Mouse (Mus musculus) heart, embryonic 16.5 days (tissue): Measurements from ENCODE around the gene Tle3. TPM values are rescaled to one million over a fixed set of nuclear protein-coding genes. Genes with fewer than 3 reads are reported as not detected.

ENCODE experiments used
- ATAC-seq: fragments of 200-750 bp; cut with Nextera tagmentation; replicated peaks from 2 replicates; pipeline ENCODE4 v1.8.0; 2017; ENCODE audit warnings: moderate number of reproducible peaks; ENCODE audit not compliant: insufficient read depth, low FRiP score; ENCODE audit errors: extremely low read depth
- H3K27ac ChIP-seq: fragments of 300-500 bp; sonication (generic); 2 replicates; pipeline ENCODE4 v1.5.1; 2014; ENCODE audit warnings: mild to moderate bottlenecking, low read length, control low read depth, moderate library complexity
- H3K27me3 ChIP-seq: fragments of 300-500 bp; sonication (generic); 2 replicates; pipeline ENCODE4 v1.6.1; 2014; ENCODE audit warnings: low read length, mixed read lengths; ENCODE audit not compliant: control insufficient read depth, insufficient read depth
- H3K36me3 ChIP-seq: fragments of 300-500 bp; sonication (generic); 2 replicates; pipeline ENCODE4 v1.6.1; 2014; ENCODE audit not compliant: control insufficient read depth, insufficient read depth
- H3K4me1 ChIP-seq: fragments of 300-500 bp; sonication (generic); 2 replicates; pipeline ENCODE4 v1.6.1; 2014; ENCODE audit warnings: low read length, mixed read lengths; ENCODE audit not compliant: control insufficient read depth, insufficient read depth
- H3K4me2 ChIP-seq: fragments of 300-500 bp; sonication (generic); 2 replicates; pipeline ENCODE4 v1.6.1; 2014; ENCODE audit warnings: low read depth, mild to moderate bottlenecking, control low read depth, low read length
- H3K4me3 ChIP-seq: fragments of 300-500 bp; sonication (generic); 2 replicates; pipeline ENCODE4 v1.5.1; 2014; ENCODE audit warnings: mild to moderate bottlenecking, control low read depth, low read length
- H3K9ac ChIP-seq: fragments of 300-500 bp; sonication (generic); 2 replicates; pipeline ENCODE4 v1.6.1; 2014; ENCODE audit warnings: low read length, control low read depth
- H3K9me3 ChIP-seq: fragments of 300-500 bp; sonication (generic); replicated peaks from 2 replicates; pipeline ENCODE4 v1.6.1; 2016; ENCODE audit warnings: low read length; ENCODE audit not compliant: control insufficient read depth
- WGBS: fragments of 180-500 bp; shearing (Covaris S2); extraction: QIAGEN DNeasy Blood & Tissue Kit; methylation state at CpG from one replicate; pipeline ENCODE4 v1.1.7; 2014; 5-methylcytosine and 5-hydroxymethylcytosine counted together
- polyA plus RNA-seq: library from polyadenylated mRNA; unstranded; fragments of >200 nt; fragmentation: Nextera tagmentation; extraction: Ambion mirVana; gene quantifications from 2 replicates; pipeline ENCODE4 v1.2.1, GENCODE M21; 2015

Gene Tle3
- polyA plus RNA-seq, 1 experiment from 2014 or later: 10.8 TPM

DNA sequence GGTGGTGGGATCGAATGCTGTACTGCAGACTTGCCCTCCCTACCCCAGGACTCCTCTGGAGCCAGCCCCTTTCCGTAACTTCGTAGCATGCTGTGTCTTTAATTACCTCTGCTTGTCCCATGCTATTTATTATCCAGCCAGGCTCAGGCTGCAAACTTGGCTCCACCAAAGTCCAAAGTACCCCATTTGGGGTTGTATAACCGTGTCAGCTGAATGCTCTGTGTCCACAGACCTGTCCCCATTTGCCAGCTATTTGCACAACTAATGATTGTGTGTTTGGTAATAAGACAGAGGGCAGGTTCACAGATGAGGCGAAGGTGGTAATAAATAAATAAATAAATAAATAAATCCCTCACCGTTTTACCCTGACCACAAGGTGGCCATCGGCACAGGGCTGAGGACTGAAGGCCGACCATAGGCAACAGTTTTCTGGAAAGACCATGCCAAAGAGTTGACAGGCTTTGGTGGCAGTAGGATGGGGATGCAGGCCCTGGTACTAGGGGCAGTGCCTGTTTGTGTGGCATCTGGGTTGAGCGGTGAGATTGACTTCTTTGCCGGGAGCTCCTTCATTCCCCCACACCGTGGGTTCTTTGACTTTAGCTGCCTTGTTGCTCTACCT lies 7.0 kb downstream of the Tle3 start:
- no peak overlapping the region for H3K9ac ChIP-seq
- H3K4me2 ChIP-seq: no peak overlapping the region
- WGBS: 75% methylated on average over 11 of the region's 11 CpGs
- H3K27ac ChIP-seq: no peak overlapping the region
- ATAC-seq: no peak
- peaks cover 71% of the 10 kb centered on the region for H3K27me3 ChIP-seq
- H3K9me3 ChIP-seq: no peaks in the 10 kb centered on the region
- H3K4me3 ChIP-seq: no peak overlapping the region
- H3K4me1 ChIP-seq: peaks cover 66% of the 10 kb centered on the region
- 0 out of 2 replicates have a peak, but pooled peaks cover 3% of the 10 kb centered on the region for H3K36me3 ChIP-seq

DNA sequence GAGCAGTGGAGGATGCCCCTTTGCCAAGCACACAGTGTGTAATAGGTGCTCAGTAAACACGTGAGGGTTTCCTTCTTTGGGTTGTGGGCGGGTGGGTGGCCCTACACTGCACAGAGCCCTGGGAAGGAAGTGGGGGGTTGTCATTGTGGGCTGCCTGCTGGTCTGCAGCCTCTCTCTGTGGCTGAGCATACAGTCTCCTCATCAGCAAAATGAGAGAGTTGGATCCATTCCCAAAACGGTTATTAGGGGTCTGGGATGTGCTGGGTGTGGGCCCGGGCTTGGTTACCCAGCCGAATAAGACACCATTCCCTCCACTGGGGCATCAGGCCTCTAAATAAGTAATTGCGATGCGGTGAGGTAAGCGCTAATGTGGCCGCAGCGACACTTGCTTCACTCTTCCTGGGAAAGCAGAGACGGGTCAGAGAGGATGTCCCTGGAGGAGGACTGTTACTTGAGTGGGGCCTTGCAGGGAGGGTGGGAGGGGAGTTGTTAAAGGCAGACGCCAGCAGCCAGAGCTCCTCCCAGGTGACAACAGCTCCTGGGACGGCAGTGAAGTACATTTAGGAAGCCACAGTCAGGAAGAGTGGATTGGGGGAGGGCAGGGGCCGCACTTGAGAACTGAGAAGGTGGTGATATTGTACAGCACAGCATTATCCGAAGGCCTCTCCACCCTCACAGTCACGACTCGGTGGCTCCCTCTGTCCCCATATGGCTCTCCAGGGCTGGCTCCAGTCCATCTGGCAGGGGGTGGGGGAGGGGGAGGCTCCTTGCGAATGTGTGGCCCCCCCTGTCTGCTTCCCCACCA lies 8.3 kb downstream of the Tle3 start:
- peaks cover 68% of the 10 kb centered on the region for H3K4me1 ChIP-seq
- no peak overlapping the region; the same call in 1 of the 2 replicates for H3K4me3 ChIP-seq
- peak overlapping the region; percentile 39; the same call in 1 of the 2 replicates for H3K27ac ChIP-seq
- 0 out of 2 replicates have a peak, but pooled peaks cover 3% of the 10 kb centered on the region for H3K36me3 ChIP-seq
- H3K9ac ChIP-seq: no peak overlapping the region
- peak overlapping the region; percentile 42 for H3K4me2 ChIP-seq
- 9% methylated on average over 15 of the region's 18 CpGs for whole genome bisulfite sequencing
- peak; percentile 78 for ATAC-seq
- H3K9me3 ChIP-seq: no peaks in the 10 kb centered on the region
- H3K27me3 ChIP-seq: peaks cover 78% of the 10 kb centered on the region

DNA sequence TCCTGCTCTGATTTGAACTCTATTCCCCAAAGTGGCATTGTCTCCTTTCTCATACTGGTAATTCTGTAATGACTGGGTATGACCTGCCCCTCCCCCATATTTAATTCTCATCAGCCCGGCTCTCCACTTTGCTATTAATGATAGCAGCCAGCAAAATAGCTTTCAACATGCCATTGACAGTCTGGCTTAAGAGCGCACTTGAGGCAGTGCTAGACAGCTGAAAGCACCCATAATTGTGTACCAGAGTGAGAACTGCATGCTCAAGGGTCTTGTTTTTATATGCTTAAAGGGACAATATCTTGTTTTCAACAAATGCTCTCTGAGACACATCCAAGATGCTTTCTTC lies 8.9 kb downstream of the Tle3 start:
- peak overlapping the region; percentile 42; the same call in 1 of the 2 replicates for H3K4me2 ChIP-seq
- WGBS: 23% methylated on average over 2 of the region's 2 CpGs
- no peaks in the 10 kb centered on the region for H3K9me3 ChIP-seq
- H3K9ac ChIP-seq: no peak overlapping the region
- peak; percentile 65 for ATAC-seq
- no peak overlapping the region for H3K4me3 ChIP-seq
- H3K36me3 ChIP-seq: 0 out of 2 replicates have a peak, but pooled peaks cover 3% of the 10 kb centered on the region
- H3K27ac ChIP-seq: peak overlapping the region; percentile 16; the same call in 1 of the 2 replicates
- peaks cover 63% of the 10 kb centered on the region for H3K4me1 ChIP-seq
- H3K27me3 ChIP-seq: peaks cover 77% of the 10 kb centered on the region

DNA sequence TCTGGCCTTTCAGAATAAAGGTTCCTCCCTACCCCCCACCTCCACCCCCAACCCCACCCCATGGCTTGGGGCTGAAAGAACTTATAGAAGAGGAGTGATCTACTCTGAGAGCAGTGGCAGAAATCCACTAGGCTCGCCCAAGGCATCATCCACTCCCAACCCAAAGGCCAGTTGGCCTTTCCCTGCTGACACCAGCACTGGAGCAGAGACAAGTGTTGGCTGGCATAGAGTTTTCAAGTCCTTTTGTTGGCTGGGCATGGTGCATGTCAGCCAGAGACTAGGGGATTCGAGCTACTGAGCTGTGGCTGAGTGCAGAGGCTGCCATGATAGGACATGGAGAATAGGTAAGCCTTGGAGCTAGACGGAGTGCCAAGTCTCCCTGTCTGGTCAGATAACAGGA lies 9.3 kb downstream of the Tle3 start:
- Histone ChIP-seq H3K36me3 (0 out of 2 replicates have a peak, but pooled peaks cover 3% of the 10 kb centered on the region), H3K4me1 (peaks cover 59% of the 10 kb centered on the region), H3K4me2 (no peak overlapping the region), H3K4me3 (no peak overlapping the region), H3K9ac (no peak overlapping the region), H3K27me3 (peaks cover 77% of the 10 kb centered on the region), H3K9me3 (no peaks in the 10 kb centered on the region), H3K27ac (no peak overlapping the region)
- WGBS: 51% methylated on average over 3 of the region's 3 CpGs
- no peak for ATAC-seq

DNA sequence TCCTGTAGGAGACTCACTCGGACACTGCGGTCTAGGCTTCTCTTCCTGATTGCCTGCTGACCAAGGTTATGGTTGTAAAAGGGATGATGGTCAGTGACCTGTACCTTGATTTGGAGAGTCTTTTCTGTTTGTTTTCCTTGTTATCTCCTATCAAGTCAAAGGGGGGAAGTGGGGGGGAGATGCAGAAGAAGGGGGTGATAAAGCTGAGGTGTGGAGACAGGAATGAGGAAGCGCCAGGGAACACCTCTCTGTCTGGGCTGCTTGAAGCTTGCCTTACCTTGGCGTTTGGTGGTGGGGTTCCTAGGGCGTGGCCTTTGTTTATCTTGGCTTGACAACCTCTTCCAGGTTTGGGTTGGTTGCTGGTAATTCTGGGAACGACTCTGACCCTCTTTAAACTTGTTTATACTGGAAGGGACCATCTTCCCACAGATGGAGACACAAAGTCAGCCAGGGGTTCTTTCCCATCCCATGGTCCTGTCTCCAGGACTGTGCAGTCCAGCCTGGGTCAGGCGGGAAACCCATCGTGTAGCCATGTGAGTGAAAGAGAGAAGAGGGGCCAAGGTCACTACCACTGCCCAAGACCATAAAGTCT lies 10.5 kb downstream of the Tle3 start:
- Histone ChIP-seq H3K9ac (no peak overlapping the region), H3K4me3 (no peak overlapping the region), H3K27me3 (peaks cover 77% of the 10 kb centered on the region), H3K36me3 (0 out of 2 replicates have a peak, but pooled peaks cover 3% of the 10 kb centered on the region), H3K4me1 (peaks cover 51% of the 10 kb centered on the region), H3K27ac (no peak overlapping the region), H3K9me3 (no peaks in the 10 kb centered on the region), H3K4me2 (no peak overlapping the region)
- WGBS: 61% methylated on average over 8 of the region's 8 CpGs
- no peak for ATAC-seq

DNA sequence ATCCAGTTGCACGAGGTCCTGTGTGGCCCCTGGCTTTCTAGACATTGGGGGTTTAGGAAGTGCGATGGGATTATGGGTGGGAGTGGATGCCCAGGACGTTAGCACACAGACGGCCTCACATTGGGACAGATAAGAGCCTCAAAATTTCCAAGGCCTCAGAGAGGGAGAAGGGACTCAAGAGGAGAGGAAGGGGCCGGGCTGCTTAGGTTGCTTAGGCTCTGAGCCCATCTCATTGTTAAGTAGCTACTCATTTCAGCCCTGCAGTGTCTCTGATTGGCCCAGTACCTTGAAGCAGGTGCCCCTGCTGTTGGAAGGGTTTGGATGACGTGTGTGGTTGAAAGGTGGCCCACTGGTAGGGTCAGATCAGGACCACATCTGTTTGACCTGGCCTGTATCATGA lies 11.9 kb downstream of the Tle3 start:
- Histone ChIP-seq H3K4me3 (no peak overlapping the region), H3K4me2 (no peak overlapping the region), H3K27ac (no peak overlapping the region), H3K9ac (no peak overlapping the region), H3K9me3 (no peaks in the 10 kb centered on the region), H3K27me3 (peaks cover 82% of the 10 kb centered on the region), H3K4me1 (peaks cover 38% of the 10 kb centered on the region), H3K36me3 (0 out of 2 replicates have a peak, but pooled peaks cover 3% of the 10 kb centered on the region)
- WGBS: 58% methylated on average over 6 of the region's 6 CpGs
- no peak for ATAC-seq

DNA sequence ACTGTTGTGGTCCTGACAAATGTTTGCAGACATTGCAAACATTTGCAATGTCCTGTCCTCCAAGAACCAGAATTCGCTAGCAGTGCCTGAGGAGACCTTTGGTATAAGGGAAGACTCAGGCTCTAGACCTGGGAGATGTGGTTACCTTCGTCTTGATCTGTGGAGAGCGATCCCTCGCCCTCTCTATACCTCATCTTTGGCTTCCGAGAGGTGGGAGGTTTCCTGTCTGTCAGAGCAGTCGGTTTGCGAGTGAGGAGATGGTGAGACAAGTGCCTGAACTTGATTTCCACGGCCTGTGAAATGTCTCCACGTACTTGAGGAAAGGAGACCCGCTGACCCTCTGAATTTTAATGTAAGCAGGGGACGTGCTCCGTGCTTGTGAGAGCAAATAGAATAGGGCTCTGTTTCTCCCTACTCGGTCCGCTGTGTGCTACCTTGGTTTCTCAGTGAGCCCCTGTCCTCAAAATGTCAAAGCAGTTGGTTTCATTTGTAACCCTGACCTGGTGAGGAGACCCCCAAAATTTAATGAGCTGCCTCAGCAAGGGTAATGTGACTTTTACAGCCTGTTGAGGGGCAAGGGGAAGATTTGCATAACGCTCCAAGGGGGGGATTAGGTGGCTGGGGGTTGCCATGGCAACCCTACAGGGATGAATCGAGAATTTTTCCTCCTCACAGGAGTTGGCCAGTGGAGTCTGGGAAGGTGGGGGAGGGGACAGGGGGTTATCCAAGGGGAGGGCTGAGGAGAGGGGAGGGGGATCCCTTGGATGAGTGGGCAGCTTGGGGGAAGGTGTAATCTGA lies 12.7 kb downstream of the Tle3 start:
- WGBS: 32% methylated on average over 16 of the region's 16 CpGs
- Histone ChIP-seq H3K36me3 (0 out of 2 replicates have a peak, but pooled peaks cover 3% of the 10 kb centered on the region), H3K27me3 (peaks cover 82% of the 10 kb centered on the region)

DNA sequence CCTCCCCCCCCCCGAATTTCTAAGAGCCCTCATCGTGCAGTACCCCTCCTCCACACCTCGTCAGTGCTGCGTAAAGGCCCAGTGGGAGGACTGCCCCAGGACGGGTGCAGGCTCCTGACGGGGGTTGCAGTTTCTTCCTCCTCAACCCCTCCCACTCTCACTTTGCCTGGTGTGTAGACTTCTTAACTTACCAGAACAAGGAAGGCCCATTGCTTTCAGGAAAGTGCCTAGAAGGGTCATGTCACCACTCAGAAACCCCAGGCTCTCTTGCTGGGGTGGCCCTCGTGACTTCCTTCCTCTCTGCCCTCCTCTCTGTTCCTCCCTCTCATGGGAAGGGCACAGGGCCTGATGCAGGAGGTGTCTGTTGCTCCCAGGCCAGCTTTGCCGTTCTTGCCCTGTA lies 13.6 kb downstream of the Tle3 start:
- 34% methylated on average over 6 of the region's 8 CpGs for WGBS

More for the DNA sequence above, 12.7 kb downstream of the Tle3 start:
- H3K9me3 ChIP-seq: no peaks in the 10 kb centered on the region
- H3K4me3 ChIP-seq: no peak overlapping the region
- no peak overlapping the region for H3K4me2 ChIP-seq
- ATAC-seq: no peak
- no peak overlapping the region for H3K9ac ChIP-seq
- no peak overlapping the region for H3K27ac ChIP-seq
- H3K4me1 ChIP-seq: peaks cover 31% of the 10 kb centered on the region

More for the DNA sequence above, 13.6 kb downstream of the Tle3 start:
- Histone ChIP-seq H3K27me3 (peaks cover 90% of the 10 kb centered on the region), H3K9me3 (no peaks in the 10 kb centered on the region), H3K4me2 (no peak overlapping the region), H3K4me3 (no peak overlapping the region), H3K9ac (no peak overlapping the region), H3K36me3 (0 out of 2 replicates have a peak, but pooled peaks cover 3% of the 10 kb centered on the region), H3K27ac (no peak overlapping the region), H3K4me1 (peaks cover 22% of the 10 kb centered on the region)
- ATAC-seq: no peak
